Mouse (Mus musculus) G1E (cell line): ENCODE measurements at regions not wholly inside any gene's neighbourhood (a gene's known extent, or its start where the extent isn't known, plus 50 kb on each side); places are given as distances from the start of the nearest gene placed in this dataset.

ENCODE experiments used
- CTCF ChIP-seq: IDR thresholded peaks from 2 replicates; pipeline ENCODE4 v1.5.1; 2012; ENCODE audit warnings: low read depth, low read length, inconsistent platforms, mixed read lengths
- GATA1 ChIP-seq: IDR thresholded peaks from 2 replicates; pipeline ENCODE4 v1.6.1; 2012; ENCODE audit warnings: borderline replicate concordance, low read length, inconsistent platforms, mixed read lengths
- GATA2 ChIP-seq: IDR thresholded peaks from 2 replicates; pipeline ENCODE4 v1.6.1; 2012; ENCODE audit warnings: low read depth, low read length, inconsistent platforms, borderline replicate concordance
- TAL1 ChIP-seq: conservative IDR thresholded peaks from 2 replicates; pipeline ENCODE4 v1.6.1; 2012; ENCODE audit warnings: low read depth, low read length, inconsistent platforms, mixed read lengths

DNA sequence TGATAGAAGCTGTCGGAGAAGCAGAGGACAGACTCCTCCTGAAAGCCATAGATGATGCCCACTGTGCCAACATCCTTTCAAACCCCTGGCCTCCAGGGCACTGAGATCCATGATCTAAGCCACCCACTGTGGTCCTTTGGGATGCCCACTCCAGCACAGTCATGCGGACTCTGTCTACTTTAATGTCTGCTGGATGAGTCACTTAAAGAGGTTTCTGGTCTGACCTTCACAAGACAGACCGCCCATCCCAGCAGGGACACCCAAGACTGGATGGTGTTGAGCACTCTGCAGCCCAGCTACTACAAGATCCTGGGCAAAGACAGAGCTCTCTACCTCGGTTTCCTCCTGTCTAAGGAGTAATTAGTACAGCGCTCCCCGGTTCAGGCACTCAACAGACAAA lies 214.1 kb upstream of the Zmiz1 start:
- TF ChIP-seq CTCF, result no peak
- TF ChIP-seq GATA1, result no peak
- TF ChIP-seq TAL1, result no peak
- TF ChIP-seq GATA2, result no peak
